Mouse (Mus musculus): ENCODE data around the gene Ppm1d. TPM values are rescaled to one million over a fixed set of nuclear protein-coding genes. Genes with fewer than 3 reads are reported as not detected.

Ppm1d gene
- polyA plus RNA-seq, 1 experiment from 2014 or later = 21.8 TPM

GRCm38 (mm10) chr11:85382055-85382454 is 71.0 kb downstream of the Ppm1d start:
- H3K4me3 ChIP-seq (replicated peaks) = no peak overlapping the region
- no peak; the same call in 1 of the 2 replicates for ATAC-seq (ENCODE audit: low read depth)
- peak; percentile 34 for DNase-seq
- H3K4me2 ChIP-seq = no peak overlapping the region
- no peaks in the 10 kb centered on the region for H3K27me3 ChIP-seq
- H3K36me3 ChIP-seq = no peaks in the 10 kb centered on the region
- H3K27ac ChIP-seq = no peak overlapping the region
- H3K4me1 ChIP-seq (replicated peaks) = no peaks in the 10 kb centered on the region
- H3K9ac ChIP-seq = no peak overlapping the region
- no peaks in the 10 kb centered on the region for H3K9me3 ChIP-seq (replicated peaks)
- WGBS (ENCODE audit: insufficient replicate concordance) = 20% methylated on average over 4 of the region's 4 CpGs

GRCm38 (mm10) chr11:85383975-85384821 is 73.2 kb downstream of the Ppm1d start:
- no peaks in the 10 kb centered on the region for H3K36me3 ChIP-seq
- no peak overlapping the region for H3K9ac ChIP-seq
- no peak overlapping the region for H3K27ac ChIP-seq
- H3K4me1 ChIP-seq (replicated peaks) = no peaks in the 10 kb centered on the region
- no peaks in the 10 kb centered on the region for H3K9me3 ChIP-seq (replicated peaks)
- H3K4me2 ChIP-seq = no peak overlapping the region
- H3K4me3 ChIP-seq (replicated peaks) = no peak overlapping the region
- ATAC-seq (ENCODE audit: low read depth) (no peak), DNase-seq (no peak)
- H3K27me3 ChIP-seq = no peaks in the 10 kb centered on the region
- WGBS (ENCODE audit: insufficient replicate concordance) = 77% methylated on average over 7 of the region's 7 CpGs

- Histone ChIP-seq H3K4me3 (replicated peaks) (no peak overlapping the region), H3K36me3 (no peaks in the 10 kb centered on the region), H3K4me1 (replicated peaks) (no peaks in the 10 kb centered on the region), H3K9me3 (replicated peaks) (no peaks in the 10 kb centered on the region), H3K27ac (no peak overlapping the region), H3K4me2 (no peak overlapping the region), H3K9ac (no peak overlapping the region), H3K27me3 (no peaks in the 10 kb centered on the region)
- no peak for DNase-seq
- WGBS (ENCODE audit: insufficient replicate concordance) = 79% methylated on average over 12 of the region's 12 CpGs
- ATAC-seq (ENCODE audit: low read depth) = no peak
These were observed 81.3 kb downstream of the Ppm1d start for GRCm38 (mm10) chr11:85392179-85392863.

- no peaks in the 10 kb centered on the region for H3K27me3 ChIP-seq
- no peak overlapping the region for H3K27ac ChIP-seq
- DNase-seq = no peak
- no peaks in the 10 kb centered on the region for H3K9me3 ChIP-seq (replicated peaks)
- no peak overlapping the region for H3K4me2 ChIP-seq
- WGBS (ENCODE audit: insufficient replicate concordance) = 76% methylated on average over 9 of the region's 9 CpGs
- no peak overlapping the region for H3K4me3 ChIP-seq (replicated peaks)
- no peak for ATAC-seq (ENCODE audit: low read depth)
- no peak overlapping the region for H3K9ac ChIP-seq
- no peaks in the 10 kb centered on the region for H3K4me1 ChIP-seq (replicated peaks)
- H3K36me3 ChIP-seq = no peaks in the 10 kb centered on the region
These were observed 81.8 kb downstream of the Ppm1d start for GRCm38 (mm10) chr11:85392864-85393220.

- Histone ChIP-seq H3K9ac (no peak overlapping the region), H3K4me3 (replicated peaks) (no peak overlapping the region), H3K4me2 (no peak overlapping the region), H3K36me3 (no peaks in the 10 kb centered on the region), H3K9me3 (replicated peaks) (no peaks in the 10 kb centered on the region), H3K4me1 (replicated peaks) (no peaks in the 10 kb centered on the region), H3K27ac (no peak overlapping the region), H3K27me3 (no peaks in the 10 kb centered on the region)
- WGBS (ENCODE audit: insufficient replicate concordance) = 77% methylated on average over 3 of the region's 3 CpGs
- ATAC-seq (ENCODE audit: low read depth) = no peak
- no peak for DNase-seq
These were observed 82.9 kb downstream of the Ppm1d start for GRCm38 (mm10) chr11:85393990-85394389.

GRCm38 (mm10) chr11:85395361-85395760 is 84.3 kb downstream of the Ppm1d start:
- Histone ChIP-seq H3K36me3 (no peaks in the 10 kb centered on the region), H3K27ac (no peak overlapping the region), H3K27me3 (no peaks in the 10 kb centered on the region), H3K4me3 (replicated peaks) (no peak overlapping the region), H3K4me2 (no peak overlapping the region), H3K9me3 (replicated peaks) (no peaks in the 10 kb centered on the region), H3K4me1 (replicated peaks) (no peaks in the 10 kb centered on the region), H3K9ac (no peak overlapping the region)
- WGBS (ENCODE audit: insufficient replicate concordance) = 81% methylated on average over 7 of the region's 7 CpGs
- ATAC-seq (ENCODE audit: low read depth) (no peak), DNase-seq (no peak)

Other genes starting within 250 kb of the Ppm1d start
- 9.7 and 10.0 TPM in 2 replicates for gene Usp32, start 171.1 kb upstream of the Ppm1d start, polyA plus RNA-seq (2015; fragmentation: Nextera tagmentation; extraction: Ambion mirVana)
- 0.16 TPM in 1 of 2 replicates, not detected in the other for gene 1700125H20Rik, start 140.8 kb upstream of the Ppm1d start, polyA plus RNA-seq (2015; fragmentation: Nextera tagmentation; extraction: Ambion mirVana)
- gene Appbp2, start 76.1 kb upstream of the Ppm1d start, polyA plus RNA-seq (2015; fragmentation: Nextera tagmentation; extraction: Ambion mirVana) = 15.7 and 17.7 TPM in 2 replicates
- 13.6 and 16.4 TPM in 2 replicates for gene Bcas3, start 41.9 kb downstream of the Ppm1d start, polyA plus RNA-seq (2015; fragmentation: Nextera tagmentation; extraction: Ambion mirVana)